Mouse (Mus musculus): Measurements from ENCODE around the gene Zbtb39.
"Not testable (repeated sequence)": the region's sequence is repeated elsewhere in the genome, so short reads cannot be mapped to it uniquely, and the experiment has no call there.

Zbtb39 gene

GRCm38 (mm10) chr10:127738151-127738882 is 1.0 kb upstream of the Zbtb39 start:
- DNase-seq, result peak; percentile 56 to 79

- DNase-seq, result peak in 1 of 2 experiments; percentile 38
Measured at GRCm38 (mm10) chr10:127739661-127740161, 373 bp downstream of the Zbtb39 start.

GRCm38 (mm10) chr10:127744661-127745060 is 5.3 kb downstream of the Zbtb39 start:
- peak; percentile 47 to 64 for DNase-seq

GRCm38 (mm10) chr10:127745886-127746285 is 6.5 kb downstream of the Zbtb39 start:
- no peak for DNase-seq

- DNase-seq, result peak; percentile 70 to 75
Measured at GRCm38 (mm10) chr10:127747254-127747653, 7.9 kb downstream of the Zbtb39 start.

- peak; percentile 57 to 78 for DNase-seq
Measured at GRCm38 (mm10) chr10:127748847-127749612, 9.7 kb downstream of the Zbtb39 start.

GRCm38 (mm10) chr10:127750136-127750777 is 10.9 kb downstream of the Zbtb39 start:
- DNase-seq, result no peak

- no peak for DNase-seq
Measured at GRCm38 (mm10) chr10:127751548-127751947, 12.2 kb downstream of the Zbtb39 start, which contains the start of gene Gpr182. Gene Gpr182, minus strand, starts transcription at chr10:127751732.

GRCm38 (mm10) chr10:127754566-127755166 is 15.3 kb downstream of the Zbtb39 start:
- DNase-seq, result no peak

- no peak for DNase-seq
Measured at GRCm38 (mm10) chr10:127755246-127755645, 15.9 kb downstream of the Zbtb39 start.

- peak in 1 of 2 experiments; percentile 7 for DNase-seq
Measured at GRCm38 (mm10) chr10:127755770-127756468, 16.6 kb downstream of the Zbtb39 start.

- DNase-seq, result no peak
Measured at GRCm38 (mm10) chr10:127759181-127760110, 20.1 kb downstream of the Zbtb39 start, which contains the start of the genes Rdh1 and Rdh16f1. Gene Rdh1, plus strand, starts transcription at chr10:127759721. Gene Rdh16f1, plus strand, starts transcription at chr10:127759787.

- not testable (repeated sequence) for DNase-seq
Measured at GRCm38 (mm10) chr10:127762926-127763325, 23.6 kb downstream of the Zbtb39 start.

- DNase-seq, result peak; percentile 68 to 84
Measured at GRCm38 (mm10) chr10:127763914-127764680, 24.8 kb downstream of the Zbtb39 start.

- no peak for DNase-seq
Measured at GRCm38 (mm10) chr10:127766564-127766963, 27.2 kb downstream of the Zbtb39 start.

- DNase-seq, result no peak
Measured at GRCm38 (mm10) chr10:127776011-127776410, 36.7 kb downstream of the Zbtb39 start, which contains the start of gene Rdh9. Gene Rdh9, plus strand, starts transcription at chr10:127776386.

GRCm38 (mm10) chr10:127782321-127782720 is 43.0 kb downstream of the Zbtb39 start:
- DNase-seq, result not testable (repeated sequence)

- DNase-seq, result not testable (repeated sequence)
Measured at GRCm38 (mm10) chr10:127785411-127785810, 46.1 kb downstream of the Zbtb39 start.

All from kidney, adult 8-10 months (tissue).